Mouse (Mus musculus) lung, postnatal 0 days (tissue): Measurements from ENCODE around the gene Tapbp. TPM values are rescaled to one million over a fixed set of nuclear protein-coding genes. Genes with fewer than 3 reads are reported as not detected.

Experiments used
- ATAC-seq: fragments of 200-750 bp; cut with Nextera tagmentation; 2 replicates; pipeline ENCODE4 v1.8.0; 2017; ENCODE audit warnings: moderate library complexity
- DNase-seq: peaks from one replicate; pipeline ENCODE4 v3.0.0-alpha.2; 2016; ENCODE audit warnings: low spot score
- H3K27ac ChIP-seq: fragments of 300-500 bp; sonication (generic); 2 replicates; pipeline ENCODE4 v1.5.1; 2014; ENCODE audit warnings: antibody characterized with exemption, mild to moderate bottlenecking, low read length, mixed read lengths
- H3K27me3 ChIP-seq: fragments of 300-500 bp; sonication (generic); replicated peaks from 2 replicates; pipeline ENCODE4 v1.6.1; 2014; ENCODE audit warnings: low read length, mixed read lengths; ENCODE audit not compliant: insufficient read depth
- H3K36me3 ChIP-seq: fragments of 300-500 bp; sonication (generic); 2 replicates; pipeline ENCODE4 v1.6.1; 2014; ENCODE audit warnings: low read length, mixed read lengths; ENCODE audit not compliant: insufficient read depth
- H3K4me1 ChIP-seq: fragments of 300-500 bp; sonication (generic); 2 replicates; pipeline ENCODE4 v1.6.1; 2014; ENCODE audit warnings: antibody characterized with exemption, low read depth, low read length, mixed read lengths; ENCODE audit not compliant: insufficient read depth
- H3K4me2 ChIP-seq: fragments of 300-500 bp; sonication (generic); replicated peaks from 2 replicates; pipeline ENCODE4 v1.6.1; 2014; ENCODE audit warnings: low read depth, mild to moderate bottlenecking, low read length, moderate library complexity, mixed read lengths
- H3K4me3 ChIP-seq: fragments of 300-500 bp; sonication (generic); 2 replicates; pipeline ENCODE4 v1.5.1; 2014; ENCODE audit warnings: low read depth, low read length
- H3K9ac ChIP-seq: fragments of 300-500 bp; sonication (generic); replicated peaks from 2 replicates; pipeline ENCODE4 v1.6.1; 2014; ENCODE audit warnings: low read depth, mild to moderate bottlenecking
- H3K9me3 ChIP-seq: fragments of 300-500 bp; sonication (generic); 2 replicates; pipeline ENCODE4 v1.6.1; 2016; ENCODE audit warnings: low read length, mixed read lengths
- CTCF ChIP-seq: IDR thresholded peaks from 2 replicates; pipeline ENCODE4 v1.5.1; 2016; ENCODE audit warnings: antibody characterized with exemption, mild to moderate bottlenecking
- EP300 ChIP-seq: IDR thresholded peaks from 2 replicates; pipeline ENCODE4 v1.6.1; 2016; ENCODE audit warnings: antibody characterized with exemption, mild to moderate bottlenecking, control low read depth
- WGBS: fragments of 180-500 bp; shearing (Covaris S2); extraction: QIAGEN DNeasy Blood & Tissue Kit; methylation state at CpG from one replicate; pipeline ENCODE4 v1.1.7; 2014; 5-methylcytosine and 5-hydroxymethylcytosine counted together
- polyA plus RNA-seq: library from polyadenylated mRNA; unstranded; fragments of >200 nt; fragmentation: Nextera tagmentation; extraction: Ambion mirVana; gene quantifications from 2 replicates; pipeline ENCODE4 v1.2.1, GENCODE M21; 2015

Gene Tapbp
- polyA plus RNA-seq, 1 experiment from 2014 or later: 102 TPM

- TF ChIP-seq CTCF (peak; percentile 76), EP300 (no peak)
- peaks cover 11% of the 10 kb centered on the region for H3K36me3 ChIP-seq
- no peak overlapping the region for H3K27ac ChIP-seq
- no peak overlapping the region for H3K4me3 ChIP-seq
- no peaks in the 10 kb centered on the region for H3K9me3 ChIP-seq
- ATAC-seq: no peak
- H3K27me3 ChIP-seq: no peaks in the 10 kb centered on the region
- no peak overlapping the region for H3K9ac ChIP-seq
- DNase-seq: peak; percentile 37
- WGBS: 85% methylated on average over 10 of the region's 10 CpGs
- peaks cover 6% of the 10 kb centered on the region; the same call in 1 of the 2 replicates for H3K4me1 ChIP-seq
- H3K4me2 ChIP-seq: no peak overlapping the region
Measured at GRCm38 (mm10) chr17:33924577-33925283, 9.0 kb downstream of the Tapbp start.

DNA sequence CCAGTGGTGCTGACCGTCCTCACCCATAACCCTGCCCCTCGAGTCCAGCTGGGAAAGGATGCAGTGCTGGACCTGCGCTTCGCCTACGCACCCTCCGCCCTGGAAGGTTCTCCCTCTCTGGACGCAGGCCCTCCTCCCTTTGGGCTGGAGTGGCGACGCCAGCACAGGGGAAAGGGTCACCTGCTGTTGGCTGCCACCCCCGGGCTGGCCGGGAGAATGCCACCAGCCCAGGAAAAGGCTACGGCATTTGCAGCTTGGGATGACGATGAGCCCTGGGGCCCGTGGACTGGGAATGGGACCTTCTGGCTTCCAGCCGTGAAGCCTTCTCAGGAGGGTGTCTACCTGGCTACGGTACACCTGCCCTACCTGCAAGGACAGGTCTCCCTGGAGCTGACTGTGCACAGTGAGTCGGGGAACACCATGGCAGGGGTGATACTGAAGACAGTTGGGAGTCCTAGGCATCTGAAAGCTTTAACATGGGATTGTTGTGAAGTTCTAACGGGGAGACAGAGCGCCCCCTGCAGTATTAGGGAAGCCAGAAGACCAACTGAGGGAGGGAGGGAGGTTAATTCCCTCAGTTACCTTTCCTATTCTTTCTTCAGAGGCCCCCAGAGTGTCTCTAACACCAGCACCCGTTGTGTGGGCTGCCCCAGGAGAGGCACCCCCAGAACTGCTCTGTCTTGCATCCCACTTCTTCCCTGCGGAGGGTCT, 9.9 kb downstream of the Tapbp start:
- H3K4me2 ChIP-seq: no peak overlapping the region
- no peak for DNase-seq
- H3K4me1 ChIP-seq: peaks cover 6% of the 10 kb centered on the region; the same call in 1 of the 2 replicates
- no peak for ATAC-seq
- H3K27me3 ChIP-seq: no peaks in the 10 kb centered on the region
- H3K36me3 ChIP-seq: peaks cover 11% of the 10 kb centered on the region
- TF ChIP-seq EP300 (no peak), CTCF (peak; percentile 35; the same call in 1 of the 2 replicates)
- H3K4me3 ChIP-seq: no peak overlapping the region
- 80% methylated on average over 21 of the region's 21 CpGs for WGBS
- no peaks in the 10 kb centered on the region for H3K9me3 ChIP-seq
- no peak overlapping the region for H3K27ac ChIP-seq
- H3K9ac ChIP-seq: no peak overlapping the region

DNA sequence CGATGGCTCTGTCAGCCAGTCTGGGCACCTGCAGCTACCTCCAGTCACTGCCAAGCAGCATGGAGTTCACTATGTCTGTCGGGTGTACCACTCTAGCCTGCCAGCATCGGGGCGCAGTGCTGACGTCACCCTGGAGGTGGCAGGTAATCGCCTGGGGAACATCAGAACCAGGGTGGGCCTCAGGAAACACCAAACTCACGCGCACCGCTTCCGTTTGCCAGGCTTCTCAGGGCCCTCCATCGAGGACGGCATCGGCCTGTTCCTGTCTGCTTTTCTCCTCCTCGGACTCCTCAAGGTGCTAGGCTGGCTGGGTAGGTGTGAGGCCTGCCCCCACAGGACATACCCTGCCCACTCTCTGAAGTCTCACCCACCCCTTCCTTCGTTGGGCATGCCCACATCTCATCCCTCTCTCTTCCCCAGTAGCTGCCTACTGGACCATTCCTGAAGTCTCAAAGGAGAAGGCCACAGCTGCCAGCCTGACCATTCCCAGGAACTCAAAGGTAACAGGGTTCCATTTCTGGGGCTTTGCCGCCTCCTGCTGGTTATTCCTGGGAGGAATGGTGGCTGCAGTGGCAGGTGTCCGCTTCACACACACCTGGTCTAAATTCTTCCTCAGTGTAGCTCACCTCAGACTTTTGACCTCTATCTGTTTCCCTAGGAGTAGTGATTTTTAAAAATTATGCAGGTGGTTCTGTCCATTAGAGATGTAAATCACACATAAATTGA, 10.7 kb downstream of the Tapbp start:
- Histone ChIP-seq H3K9ac (no peak overlapping the region), H3K36me3 (peaks cover 11% of the 10 kb centered on the region), H3K4me3 (no peak overlapping the region), H3K4me2 (no peak overlapping the region), H3K27me3 (no peaks in the 10 kb centered on the region), H3K4me1 (peaks cover 5% of the 10 kb centered on the region; the same call in 1 of the 2 replicates), H3K27ac (no peak overlapping the region), H3K9me3 (no peaks in the 10 kb centered on the region)
- TF ChIP-seq CTCF (peak; percentile 60), EP300 (no peak)
- ATAC-seq (no peak), DNase-seq (no peak)
- WGBS: 70% methylated on average over 17 of the region's 17 CpGs

- peaks cover 22% of the 10 kb centered on the region for H3K36me3 ChIP-seq
- H3K27ac ChIP-seq: no peak overlapping the region
- peak overlapping the region; percentile 83; the same call in 1 of the 2 replicates for H3K9ac ChIP-seq
- WGBS: 56% methylated on average over 21 of the region's 21 CpGs
- DNase-seq (no peak), ATAC-seq (no peak)
- H3K4me2 ChIP-seq: peak overlapping the region; percentile 100
- H3K27me3 ChIP-seq: no peaks in the 10 kb centered on the region
- H3K9me3 ChIP-seq: no peaks in the 10 kb centered on the region
- H3K4me1 ChIP-seq: 0 out of 2 replicates have a peak, but pooled peaks cover 5% of the 10 kb centered on the region
- H3K4me3 ChIP-seq: peak overlapping the region; percentile 82
- no peak for TF ChIP-seq CTCF
- no peak for TF ChIP-seq EP300
Measured at GRCm38 (mm10) chr17:33928251-33928947, 12.7 kb downstream of the Tapbp start.

DNA sequence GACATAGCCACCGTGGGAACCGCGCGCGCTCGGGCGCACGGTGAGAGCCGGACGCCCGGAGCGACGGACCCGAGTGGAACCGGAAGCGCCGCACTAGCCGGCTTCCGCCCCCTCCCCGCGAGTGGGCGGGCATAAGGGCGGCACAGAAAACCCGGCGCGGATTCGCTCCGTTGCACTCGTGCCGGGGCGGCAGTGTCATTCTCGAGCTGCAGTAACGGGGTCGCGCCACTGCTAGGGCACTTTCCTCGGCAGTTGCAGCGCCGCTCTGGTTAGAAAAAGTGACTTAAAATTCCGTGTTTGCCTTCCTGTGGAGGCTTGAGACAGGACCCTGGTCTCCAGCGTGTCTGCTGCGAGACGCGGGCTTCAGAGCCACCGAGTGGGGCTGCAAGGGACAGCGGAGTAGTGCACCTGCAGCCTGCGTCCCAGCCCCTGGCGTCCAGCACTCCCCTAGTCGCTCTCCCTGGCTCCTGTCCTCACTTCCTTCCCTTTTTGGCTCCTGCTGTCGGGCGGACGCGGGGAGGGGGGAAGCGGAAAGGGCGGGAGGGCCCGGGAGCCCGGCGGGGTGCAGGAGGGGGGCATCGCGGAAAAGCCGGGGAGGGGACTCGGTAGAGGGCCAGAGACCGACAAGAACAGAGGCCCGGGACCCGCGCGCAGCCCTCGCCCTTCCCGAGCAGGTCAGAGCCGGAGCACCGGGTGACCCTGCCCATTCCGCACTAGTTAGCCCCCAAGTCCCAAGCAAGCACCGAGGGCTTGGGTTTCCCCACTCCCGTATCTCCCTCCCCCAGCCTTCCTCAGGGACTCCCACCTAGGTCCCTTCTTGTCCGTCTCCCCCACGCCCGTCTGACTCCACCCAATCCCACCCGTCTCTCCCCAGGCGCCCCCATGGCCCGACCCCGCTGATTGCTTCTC, 13.9 kb downstream of the Tapbp start, which contains the start of gene Rgl2:
Rgl2 (plus strand) TSS at position 173 of the 909 bp plus-strand sequence.
- Histone ChIP-seq H3K27ac (peak within 1 kb of the TSS; percentile 95), H3K36me3 (peaks cover 23% of the 10 kb centered on the region), H3K9ac (peak within 1 kb of the TSS; percentile 83), H3K4me2 (peak within 1 kb of the TSS; percentile 100), H3K27me3 (no peaks in the 10 kb centered on the region), H3K4me3 (peak within 1 kb of the TSS; percentile 82), H3K4me1 (0 out of 2 replicates have a peak, but pooled peaks cover 5% of the 10 kb centered on the region), H3K9me3 (no peaks in the 10 kb centered on the region)
- TF ChIP-seq CTCF (peak; percentile 45), EP300 (no peak)
- WGBS: 1% methylated on average over 66 of the region's 80 CpGs
- DNase-seq: peak; percentile 92
- peak; percentile 87 for ATAC-seq
